Mouse (Mus musculus): ENCODE results near the gene Abtb2. TPM values are rescaled to one million over a fixed set of nuclear protein-coding genes. Genes with fewer than 3 reads are reported as not detected.

The Abtb2 gene
- total RNA-seq, 2 experiments from 2014 or later: 8.3 to 13.2 TPM

DNA sequence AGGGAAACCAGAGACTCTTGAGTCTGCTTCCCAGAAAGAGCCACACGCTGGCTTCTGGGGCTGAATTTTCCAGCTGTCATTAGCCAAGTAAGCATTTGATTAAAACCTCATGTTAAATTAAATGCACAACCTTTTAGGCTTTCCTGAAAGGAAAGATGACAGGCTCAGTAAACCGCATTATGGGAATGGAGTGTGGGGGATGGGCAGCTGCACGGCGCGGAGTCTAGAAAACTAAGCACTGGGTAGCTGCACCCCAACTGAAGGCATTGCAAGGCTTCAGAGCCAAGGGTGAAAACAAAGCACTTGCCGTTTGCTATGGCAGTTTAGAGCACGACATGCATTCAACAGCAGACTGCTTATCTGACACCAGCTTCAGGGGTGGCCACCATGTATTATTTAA lies 2.1 kb downstream of the Abtb2 start:
- intact Hi-C loops (cut with DNase I): loop anchor here (5.0 kb wide), 3 partner anchors 39 to 304 kb away; no protein-coding TSS in a partner anchor
- DNase-seq: peak; percentile 35
- TF ChIP-seq CTCF (IDR thresholded peaks at IDR 0.05): no peak
- H3K27ac ChIP-seq: peak overlapping the region; percentile 90; the same call in 1 of the 2 replicates
- H3K4me3 ChIP-seq: peak overlapping the region; percentile 86

DNA sequence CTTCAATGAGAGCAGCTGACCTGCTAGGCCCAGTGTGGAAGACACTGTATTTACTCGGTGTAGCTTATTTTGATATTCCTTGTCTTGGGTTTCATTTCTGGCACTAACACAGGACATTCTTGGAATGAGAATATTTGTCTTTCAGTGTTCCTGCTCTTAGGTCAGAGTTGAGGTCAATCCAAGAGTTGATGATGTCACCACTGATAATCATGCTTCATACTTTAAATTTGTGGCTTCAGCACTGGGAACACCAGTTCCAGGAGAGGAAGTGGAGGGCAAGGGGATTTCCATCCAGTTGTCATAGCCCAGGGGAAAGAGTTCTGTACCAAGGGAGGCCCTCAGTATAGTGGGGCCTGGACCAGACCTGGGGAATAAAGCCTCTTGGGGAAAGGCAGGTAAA lies 3.6 kb downstream of the Abtb2 start:
- H3K4me3 ChIP-seq: no peak overlapping the region
- H3K27ac ChIP-seq: peak overlapping the region; percentile 38
- intact Hi-C loops (cut with DNase I): loop anchor here (5.0 kb wide), 3 partner anchors 38 to 303 kb away; no protein-coding TSS in a partner anchor
- no peak for TF ChIP-seq CTCF (IDR thresholded peaks at IDR 0.05)
- DNase-seq: no peak

- no peak overlapping the region for H3K4me3 ChIP-seq
- no peak for TF ChIP-seq CTCF (IDR thresholded peaks at IDR 0.05)
- intact Hi-C loops (cut with DNase I): no loop called here
These were observed 6.2 kb downstream of the Abtb2 start for GRCm38 (mm10) chr2:103572354-103572753.

GRCm38 (mm10) chr2:103576371-103576770 lies 10.3 kb downstream of the Abtb2 start:
- H3K27ac ChIP-seq: peak overlapping the region; percentile 86; the same call in 1 of the 2 replicates
- no peak overlapping the region for H3K4me3 ChIP-seq
- no peak for TF ChIP-seq CTCF (IDR thresholded peaks at IDR 0.05)
- no peak for DNase-seq
- intact Hi-C loops (cut with DNase I): no loop called here

More at GRCm38 (mm10) chr2:103572354-103572753, 6.2 kb downstream of the Abtb2 start:
- no peak for DNase-seq
- no peak overlapping the region for H3K27ac ChIP-seq

- TF ChIP-seq CTCF (IDR thresholded peaks at IDR 0.05): no peak
- Histone ChIP-seq H3K27ac (peak overlapping the region; percentile 86), H3K4me3 (peak overlapping the region; percentile 18)
- intact Hi-C loops (cut with DNase I): no loop called here
- peak; percentile 87 for DNase-seq
These were observed 11.9 kb downstream of the Abtb2 start for GRCm38 (mm10) chr2:103577752-103578662.

DNA sequence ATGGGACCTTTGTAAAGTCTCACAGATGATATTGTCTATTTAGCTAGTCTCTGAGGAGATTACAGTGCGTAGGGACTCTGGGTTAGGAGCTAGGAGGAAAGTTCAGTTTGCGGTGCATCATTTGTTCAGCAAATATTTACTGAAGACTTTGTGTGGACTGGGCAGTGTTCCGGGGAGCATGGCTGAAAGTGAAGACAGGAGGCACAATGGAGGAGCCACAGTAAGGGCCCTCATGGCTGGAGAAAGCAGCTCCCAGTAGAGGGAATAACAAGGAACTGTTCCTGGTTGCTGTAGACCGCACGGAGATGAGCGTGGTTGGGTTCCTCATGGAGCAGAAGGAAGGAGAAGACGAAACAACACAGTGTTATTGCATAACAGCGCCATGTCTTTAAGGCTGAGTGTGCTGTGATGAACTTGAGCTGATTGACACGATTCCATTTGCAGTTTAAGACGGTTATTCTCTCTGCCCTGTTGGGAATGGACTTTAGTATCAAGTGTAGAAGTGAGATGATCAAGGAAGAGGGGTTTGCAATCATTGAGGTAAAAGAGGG lies 12.6 kb downstream of the Abtb2 start:
- TF ChIP-seq CTCF (IDR thresholded peaks at IDR 0.05): no peak
- intact Hi-C loops (cut with DNase I): no loop called here
- H3K4me3 ChIP-seq: peak overlapping the region; percentile 18
- H3K27ac ChIP-seq: peak overlapping the region; percentile 86
- no peak for DNase-seq

DNA sequence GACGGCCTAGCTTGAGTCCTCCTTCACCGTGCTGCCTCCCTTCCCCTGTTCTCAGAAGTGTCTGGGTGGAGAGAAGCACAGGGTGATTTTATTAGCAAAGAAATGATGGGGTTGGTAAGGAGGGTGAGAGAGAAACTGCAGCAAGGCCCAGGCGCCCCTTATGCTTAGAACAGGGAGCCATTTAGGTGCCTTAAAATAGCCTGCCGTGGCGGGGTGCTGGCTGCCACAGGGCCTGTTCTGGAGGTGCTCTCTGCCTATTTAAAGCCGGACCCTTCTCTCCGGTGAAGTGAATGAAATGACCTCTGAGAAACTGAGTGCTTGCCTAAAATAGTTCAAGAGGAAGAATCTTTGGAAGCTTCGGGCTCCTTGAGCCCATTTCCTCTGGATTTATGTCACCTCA lies 14.6 kb downstream of the Abtb2 start:
- TF ChIP-seq CTCF (IDR thresholded peaks at IDR 0.05): no peak
- H3K4me3 ChIP-seq: no peak overlapping the region
- intact Hi-C loops (cut with DNase I): no loop called here
- peak; percentile 56 for DNase-seq
- peak overlapping the region; percentile 78 for H3K27ac ChIP-seq

DNA sequence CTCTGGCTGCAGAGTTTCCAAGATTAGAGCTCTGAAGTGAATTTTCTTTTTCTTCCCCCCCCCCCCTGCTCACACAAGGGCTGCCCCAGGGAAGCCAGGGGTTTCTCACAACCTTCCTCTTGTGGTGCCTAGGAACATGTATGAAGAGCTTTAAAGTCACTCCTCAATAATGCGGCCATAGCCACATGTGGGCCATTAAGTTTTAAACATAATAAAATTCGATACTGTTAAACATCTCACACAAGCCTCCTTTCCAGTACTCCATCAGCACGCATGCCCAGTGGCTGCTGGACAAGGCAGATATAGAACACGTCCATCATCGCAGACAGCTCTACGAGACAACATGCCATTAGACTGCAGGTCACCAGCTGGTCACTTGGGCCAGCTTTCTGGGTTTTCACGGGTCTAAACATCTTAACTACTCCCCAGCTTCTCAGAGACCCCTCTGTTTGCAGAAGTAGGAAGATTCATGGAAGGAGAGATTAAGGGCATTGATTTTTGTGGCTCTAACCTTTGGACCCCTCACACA lies 15.3 kb downstream of the Abtb2 start:
- TF ChIP-seq CTCF (IDR thresholded peaks at IDR 0.05): no peak
- intact Hi-C loops (cut with DNase I): no loop called here
- DNase-seq: peak; percentile 38
- Histone ChIP-seq H3K4me3 (0 out of 2 replicates have a peak overlapping the region, but pooled peaks have one; percentile 5), H3K27ac (peak overlapping the region; percentile 78)

DNA sequence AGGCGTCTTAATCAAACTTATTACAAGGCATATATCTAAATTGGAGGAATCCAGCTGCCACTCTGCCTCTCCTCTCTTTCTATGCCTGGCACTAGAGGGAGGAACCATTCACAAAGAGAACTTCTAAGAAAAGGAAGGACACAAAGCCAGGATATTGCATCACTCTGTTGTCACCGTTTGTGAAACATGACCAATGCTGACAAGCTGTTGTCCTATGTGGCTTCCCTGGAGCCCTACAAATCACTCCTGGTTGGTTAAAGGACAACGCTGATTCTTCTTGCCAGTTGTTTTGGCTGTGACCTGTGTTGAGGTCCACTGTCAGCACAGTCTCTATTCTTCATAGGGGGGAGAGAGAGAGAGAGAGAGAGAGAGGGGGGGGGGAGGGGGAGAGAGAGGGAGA lies 17.2 kb downstream of the Abtb2 start:
- no peak overlapping the region for H3K4me3 ChIP-seq
- intact Hi-C loops (cut with DNase I): no loop called here
- DNase-seq: no peak
- no peak overlapping the region for H3K27ac ChIP-seq
- no peak for TF ChIP-seq CTCF (IDR thresholded peaks at IDR 0.05)

GRCm38 (mm10) chr2:103584093-103584492 lies 18.0 kb downstream of the Abtb2 start:
- no peak overlapping the region for H3K4me3 ChIP-seq
- intact Hi-C loops (cut with DNase I): no loop called here
- DNase-seq: no peak
- no peak for TF ChIP-seq CTCF (IDR thresholded peaks at IDR 0.05)
- no peak overlapping the region for H3K27ac ChIP-seq

DNA sequence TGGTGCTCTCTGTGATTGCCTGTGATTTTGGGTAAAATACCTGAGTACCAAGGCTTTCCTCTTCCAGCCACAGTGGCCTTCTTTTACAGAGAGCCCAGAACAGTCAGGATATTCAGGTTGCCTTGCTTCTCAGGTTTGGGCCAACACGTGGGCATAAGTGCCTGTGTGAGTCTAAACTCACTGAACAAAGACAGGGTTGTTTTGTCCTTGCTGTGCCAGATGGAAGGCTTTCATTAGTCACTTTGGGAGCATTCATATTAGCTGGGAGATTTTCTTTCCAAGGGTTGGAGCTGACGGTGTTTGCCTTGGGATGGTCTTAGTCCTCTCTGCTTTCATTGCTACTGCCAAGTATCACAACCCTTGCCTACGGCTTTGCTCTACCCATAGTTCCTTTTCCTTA lies 20.3 kb downstream of the Abtb2 start:
- no peak for TF ChIP-seq CTCF (IDR thresholded peaks at IDR 0.05)
- DNase-seq: no peak
- H3K27ac ChIP-seq: no peak overlapping the region
- no peak overlapping the region for H3K4me3 ChIP-seq
- intact Hi-C loops (cut with DNase I): no loop called here

DNA sequence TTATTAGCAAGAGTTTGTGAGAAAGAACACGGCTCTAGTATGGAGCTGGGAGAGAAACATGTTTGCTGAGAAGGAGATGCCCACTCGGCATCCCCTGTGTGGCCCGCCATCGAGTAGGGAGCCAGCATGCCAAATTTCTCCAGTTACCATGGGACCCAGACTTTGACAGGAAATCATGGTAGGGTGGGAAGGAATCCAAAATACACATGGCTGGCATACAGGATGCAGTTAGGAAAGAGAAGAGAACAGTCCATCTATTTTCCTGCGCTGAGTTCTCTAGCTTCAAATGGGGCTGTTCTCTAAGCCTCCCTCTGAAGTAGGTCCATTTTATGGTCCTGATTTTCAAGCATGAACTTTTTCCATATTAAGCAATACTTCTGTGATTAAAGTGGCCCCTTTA lies 22.7 kb downstream of the Abtb2 start:
- TF ChIP-seq CTCF (IDR thresholded peaks at IDR 0.05): no peak
- intact Hi-C loops (cut with DNase I): no loop called here
- H3K4me3 ChIP-seq: no peak overlapping the region
- no peak overlapping the region for H3K27ac ChIP-seq
- no peak for DNase-seq

- peak overlapping the region; percentile 46 for H3K27ac ChIP-seq
- H3K4me3 ChIP-seq: no peak overlapping the region
- intact Hi-C loops (cut with DNase I): no loop called here
- DNase-seq: no peak
- no peak for TF ChIP-seq CTCF (IDR thresholded peaks at IDR 0.05)
These were observed 23.3 kb downstream of the Abtb2 start for GRCm38 (mm10) chr2:103589400-103589799.
